Mouse (Mus musculus) gastrocnemius, postnatal 36 days (tissue): ENCODE measurements around the gene Syngr1. TPM values are rescaled to one million over a fixed set of nuclear protein-coding genes. Genes with fewer than 3 reads are reported as not detected.

Source experiments
- DNase-seq, 2 experiments: peaks; one replicate each; pipeline ENCODE4 v3.0.0; 2022
- intact Hi-C: fragments of 180-260 bp; cut with DNase I; formaldehyde crosslinking; loops from one replicate; pipeline ENCODE4 v1.15.1; 2025
- total RNA-seq, 2 experiments: library from RNA; stranded (reverse); gene quantifications; 2 replicates each; pipeline ENCODE4 v1.2.3; 2021

Gene Syngr1
- total RNA-seq, 2 experiments from 2014 or later: 36.2 to 42.2 TPM

DNA sequence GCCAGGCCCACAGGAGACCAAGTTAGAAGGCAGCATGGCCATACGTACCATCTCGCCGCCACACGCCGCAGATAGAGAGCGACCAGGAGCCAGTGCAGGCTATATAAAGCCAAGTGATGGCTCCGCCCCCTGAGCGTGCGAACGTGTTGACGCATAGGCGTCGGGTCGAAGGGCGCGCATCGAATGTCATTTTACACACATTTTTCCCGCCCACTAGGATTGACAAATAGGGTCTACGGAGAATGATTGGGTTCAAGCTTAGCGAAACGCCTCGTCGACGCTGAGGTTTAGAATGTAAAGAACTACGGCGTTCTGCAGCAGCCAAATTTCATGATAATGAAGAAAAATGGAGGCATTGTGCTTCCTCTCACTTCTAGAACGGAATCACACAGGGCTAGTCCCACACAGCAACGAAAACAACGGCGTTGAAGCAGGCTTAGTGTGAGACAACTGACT is 7.8 kb upstream of the Syngr1 start:
- intact Hi-C loops: no loop called here

DNA sequence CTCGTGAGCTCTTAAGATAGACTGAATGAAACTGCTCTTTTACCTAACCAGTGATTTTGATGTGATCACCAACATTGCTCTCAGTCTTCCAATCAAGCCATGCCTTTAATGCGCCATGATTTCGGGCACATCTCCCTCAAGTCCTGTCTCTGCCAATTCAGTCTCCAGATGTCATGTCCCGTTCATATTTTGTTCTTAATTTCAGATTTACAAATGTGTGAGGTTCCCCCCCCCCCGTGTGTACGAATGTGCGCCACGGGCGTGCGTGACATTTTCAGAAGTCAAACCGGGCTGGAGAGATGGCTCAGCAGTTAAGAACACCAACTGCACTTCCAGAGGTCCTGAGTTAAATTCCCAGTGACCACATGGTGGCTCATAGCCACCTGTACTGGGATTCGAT is 7.4 kb upstream of the Syngr1 start:
- intact Hi-C loops: no loop called here

More for the DNA sequence above, 7.8 kb upstream of the Syngr1 start:
- DNase-seq: peak; percentile 98

DNA sequence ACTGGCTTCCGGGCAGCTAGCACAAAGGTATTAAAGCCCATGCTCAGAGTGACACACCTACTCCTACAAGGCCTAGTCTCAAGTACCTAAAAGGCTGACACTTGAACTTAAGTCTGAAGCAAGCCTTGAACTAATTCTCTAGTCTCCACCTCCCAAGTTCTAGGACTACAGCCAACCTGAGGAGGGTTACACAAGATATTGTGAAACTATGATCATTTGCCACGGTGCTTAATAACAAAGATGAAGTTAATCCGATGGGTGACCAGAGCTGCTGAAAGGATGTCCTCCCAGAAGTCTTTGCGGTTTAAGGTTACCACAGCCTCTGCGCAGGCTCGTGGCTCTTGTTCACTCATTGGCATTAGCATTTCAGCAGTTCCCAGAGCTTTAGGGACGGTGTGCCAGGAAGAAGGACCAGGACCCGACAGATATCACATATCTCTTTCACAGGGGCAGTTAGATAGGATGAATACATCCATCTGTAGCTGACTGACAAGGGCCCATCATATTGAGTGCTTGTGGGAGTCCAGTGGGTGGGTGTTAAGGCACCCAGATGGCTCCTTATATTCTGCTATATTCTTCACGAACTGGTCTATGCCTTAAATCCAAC is 3.6 kb upstream of the Syngr1 start:
- DNase-seq: no peak
- intact Hi-C loops: no loop called here

More for the DNA sequence above, 7.4 kb upstream of the Syngr1 start:
- DNase-seq: no peak

DNA sequence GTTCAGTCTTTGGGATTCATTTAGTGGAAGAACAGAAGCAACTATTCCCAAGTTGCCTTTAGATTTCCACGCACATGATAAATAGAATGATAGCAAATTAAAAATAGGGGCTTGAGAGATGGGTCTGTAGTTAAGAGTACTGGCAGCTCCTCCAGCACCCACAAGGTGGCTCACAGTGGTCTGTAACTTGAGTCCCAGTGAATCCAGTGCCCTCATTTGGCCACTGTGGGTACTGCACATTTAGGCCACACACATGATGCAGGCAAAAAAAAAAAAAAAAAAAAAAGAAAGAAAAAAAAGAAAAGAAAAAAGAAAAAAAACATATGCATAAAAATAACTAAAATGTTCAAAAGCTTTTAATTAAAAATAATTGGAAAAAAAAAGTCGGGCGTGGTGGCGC is 2.5 kb upstream of the Syngr1 start:
- peak; percentile 80 to 88 for DNase-seq
- intact Hi-C loops: no loop called here

DNA sequence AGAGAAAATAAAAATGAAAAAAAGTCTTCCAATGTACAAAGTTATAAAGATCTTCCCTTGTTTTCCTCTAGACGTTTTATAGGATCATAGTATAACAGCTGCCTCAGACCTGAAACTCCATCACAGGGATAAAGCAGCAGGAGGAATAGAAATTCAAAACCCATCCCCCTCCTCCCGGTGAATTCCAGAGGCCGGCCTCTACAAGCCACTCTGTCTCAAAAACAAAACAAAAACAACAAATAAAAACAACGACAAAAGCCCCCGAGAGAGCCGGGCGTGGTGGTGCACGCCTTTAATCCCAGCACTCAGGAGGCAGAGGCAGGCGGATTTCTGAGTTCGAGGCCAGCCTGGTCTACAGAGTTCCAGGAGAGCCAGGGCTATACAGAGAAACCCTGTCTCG is 979 bp upstream of the Syngr1 start:
- intact Hi-C loops: loop anchor here (10.0 kb wide), 1 partner anchor 605 kb away; no protein-coding TSS in a partner anchor
- DNase-seq: no peak

DNA sequence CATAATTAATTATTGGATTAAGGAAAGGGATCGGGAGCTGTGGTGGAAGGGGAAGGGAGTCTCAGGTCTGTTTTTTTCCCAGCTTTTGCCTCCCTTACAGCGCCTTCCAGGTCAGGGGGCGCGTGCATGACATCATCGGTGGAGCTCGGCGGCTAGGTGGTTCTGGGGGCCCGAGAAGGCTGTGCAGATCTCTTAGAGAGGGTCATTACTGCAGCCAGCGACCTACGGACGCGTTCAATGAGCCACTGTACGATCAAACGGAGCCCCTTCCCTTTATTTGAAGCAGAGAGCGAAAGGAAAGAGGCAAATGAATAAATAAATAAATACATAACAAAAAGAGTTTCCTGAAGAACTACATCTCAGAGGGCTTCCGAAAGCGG is 403 bp upstream of the Syngr1 start:
- intact Hi-C loops: loop anchor here (10.0 kb wide), 1 partner anchor 604 kb away; no protein-coding TSS in a partner anchor

DNA sequence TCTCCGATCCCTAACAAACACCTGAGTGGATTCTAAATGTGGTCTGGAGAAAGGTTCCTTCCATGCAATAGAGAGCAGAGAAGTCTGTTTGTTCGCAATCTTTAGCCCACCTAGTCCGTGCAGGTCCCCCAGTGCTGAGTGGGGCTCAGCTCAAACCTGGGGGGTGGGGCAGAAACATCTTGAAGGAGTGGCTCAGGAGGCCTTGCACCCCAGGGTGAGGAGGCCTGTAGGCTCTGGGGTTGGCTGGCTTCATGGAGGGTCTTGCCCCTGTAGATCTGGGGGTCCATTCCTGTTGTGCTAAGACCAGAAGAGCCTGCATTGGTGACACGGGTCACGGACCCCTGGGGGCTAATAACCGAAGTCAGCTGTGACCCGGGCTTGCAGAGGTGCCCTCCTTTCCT is 907 bp downstream of the Syngr1 start:
- intact Hi-C loops: loop anchor here (10.0 kb wide), 1 partner anchor 603 kb away; no protein-coding TSS in a partner anchor
- DNase-seq: no peak

More for the DNA sequence above, 403 bp upstream of the Syngr1 start:
- no peak for DNase-seq

DNA sequence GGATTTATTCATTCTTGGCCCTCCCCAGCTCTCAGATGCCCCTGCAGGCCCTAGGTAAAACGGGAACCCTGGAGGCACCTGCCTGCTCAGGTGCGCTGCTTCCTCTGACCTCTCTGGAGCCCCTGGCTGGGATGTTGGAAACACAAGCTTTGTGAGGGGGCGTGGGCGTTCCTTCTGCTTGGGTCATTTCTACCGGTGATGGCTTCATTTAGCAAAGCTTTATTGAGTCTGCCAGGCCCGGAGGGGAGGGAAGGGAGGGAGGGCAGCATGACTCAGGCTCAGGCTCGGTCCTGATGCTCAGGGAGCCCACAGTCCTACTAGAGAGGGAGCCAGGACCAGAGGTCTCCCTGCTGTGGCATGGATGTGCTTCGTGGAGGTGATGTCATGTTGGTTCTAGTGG is 1.5 kb downstream of the Syngr1 start:
- intact Hi-C loops: loop anchor here (10.0 kb wide), 1 partner anchor 602 kb away; no protein-coding TSS in a partner anchor
- DNase-seq: no peak

DNA sequence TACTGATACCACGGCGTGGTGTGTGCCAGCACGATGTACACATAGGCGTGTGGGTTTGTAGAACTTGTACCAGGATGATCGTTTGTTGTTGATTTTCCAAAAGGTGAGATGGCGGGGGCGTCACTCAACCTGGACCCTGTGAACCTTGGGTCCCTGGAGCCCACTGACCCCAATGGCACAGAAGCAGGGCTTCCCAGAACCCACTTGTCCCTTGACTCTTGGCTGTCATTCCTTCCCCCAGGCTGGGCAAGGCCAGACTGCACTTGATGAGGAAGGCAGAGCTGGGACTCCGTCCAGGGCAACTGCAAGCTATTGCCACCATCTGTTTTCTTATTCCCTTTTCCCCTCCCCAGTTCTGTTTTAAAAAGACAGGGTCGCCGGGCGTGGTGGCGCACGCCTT is 3.1 kb downstream of the Syngr1 start:
- no peak for DNase-seq
- intact Hi-C loops: loop anchor here (10.0 kb wide), 1 partner anchor 601 kb away; no protein-coding TSS in a partner anchor

DNA sequence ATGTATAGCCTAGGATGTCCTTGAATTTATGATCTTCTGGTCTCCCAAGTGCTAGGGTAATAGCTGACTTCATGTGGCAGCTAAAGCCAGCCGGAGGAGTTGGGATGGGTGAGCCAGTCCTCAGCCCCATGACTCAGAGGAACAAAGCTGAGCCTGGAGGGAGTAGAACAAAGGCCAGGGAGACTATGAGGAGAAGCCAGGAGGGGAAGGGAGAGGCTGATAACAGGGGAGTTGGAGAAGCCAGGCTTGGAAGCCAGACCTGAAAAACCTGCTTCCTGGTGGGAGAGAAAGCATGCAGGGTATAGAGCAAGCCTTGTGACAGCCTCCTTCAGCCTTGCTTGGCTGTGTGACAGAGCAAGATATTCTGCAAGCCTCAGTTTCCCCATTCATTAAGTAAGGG is 4.5 kb downstream of the Syngr1 start:
- intact Hi-C loops: loop anchor here (5.0 to 10.0 kb wide), 2 partner anchors 37 to 599 kb away; partner anchors contain the start of gene Tab1
- no peak for DNase-seq

DNA sequence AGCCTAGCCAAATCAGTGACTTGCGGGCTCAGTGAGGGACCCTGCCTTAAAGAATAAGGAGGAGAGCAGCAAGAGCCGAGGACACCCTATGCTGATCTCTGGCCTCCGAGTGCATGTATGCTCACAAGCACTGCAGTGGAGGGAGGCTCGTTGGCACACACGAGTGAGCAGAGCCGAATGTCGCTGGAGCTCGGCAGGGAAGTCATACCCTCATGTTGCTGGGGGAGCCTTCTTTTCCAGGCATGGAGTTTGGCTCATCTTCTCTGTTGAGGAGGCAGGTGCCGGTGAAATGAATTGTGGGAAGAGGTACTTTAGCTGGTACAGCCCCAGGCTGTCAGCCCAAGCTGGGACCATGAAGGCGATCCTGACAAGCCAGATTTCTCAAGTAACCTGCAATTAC is 5.3 kb downstream of the Syngr1 start:
- intact Hi-C loops: loop anchor here (5.0 to 10.0 kb wide), 2 partner anchors 36 to 598 kb away; partner anchors contain the start of gene Tab1
- no peak for DNase-seq

DNA sequence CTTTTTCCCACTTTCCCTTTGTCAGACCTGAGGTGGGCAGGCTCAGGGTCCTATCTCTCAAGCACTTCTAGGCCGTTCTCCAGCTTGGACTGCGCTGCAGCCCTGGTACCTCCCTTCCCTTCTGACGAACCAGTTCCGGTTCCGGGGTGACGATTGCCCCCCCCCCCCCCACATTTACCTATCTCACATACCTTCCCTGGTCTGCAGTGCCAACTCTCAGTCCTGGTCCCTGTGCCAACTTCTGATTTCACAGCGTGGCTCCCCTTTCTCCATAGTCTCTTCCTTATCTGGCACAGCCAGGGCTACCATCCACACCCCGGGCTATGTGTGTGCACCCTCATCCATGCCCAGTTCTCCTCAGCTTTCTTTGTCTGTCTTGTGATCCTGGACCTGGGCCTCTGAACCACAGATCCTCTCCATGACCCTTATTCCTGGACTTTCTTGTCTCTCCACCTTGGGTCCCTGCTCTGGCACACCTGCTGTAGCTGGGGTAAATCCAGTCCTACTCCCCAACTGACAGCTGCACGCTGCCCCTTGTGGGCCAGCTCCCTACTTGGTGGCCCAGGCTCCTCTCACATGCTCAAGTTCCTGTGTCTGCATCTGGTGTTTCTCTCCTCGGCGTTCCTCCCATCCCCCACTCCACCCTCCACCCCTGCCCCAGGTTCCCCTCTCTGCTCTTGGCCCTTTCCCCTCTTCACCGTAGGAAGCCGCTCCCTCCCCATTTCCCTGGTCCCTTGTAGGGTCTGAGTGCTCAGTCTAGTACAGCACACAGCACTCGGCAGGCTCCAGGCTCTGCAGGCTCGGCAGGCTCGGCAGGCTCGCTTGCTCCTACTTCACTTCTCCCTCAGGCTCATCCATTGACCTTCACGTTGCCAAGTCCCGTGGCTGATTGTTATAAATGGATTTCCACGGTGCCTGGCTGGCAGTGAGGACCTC is 6.1 kb downstream of the Syngr1 start:
- no peak for DNase-seq
- intact Hi-C loops: loop anchor here (5.0 to 10.0 kb wide), 2 partner anchors 35 to 598 kb away; partner anchors contain the start of gene Tab1

DNA sequence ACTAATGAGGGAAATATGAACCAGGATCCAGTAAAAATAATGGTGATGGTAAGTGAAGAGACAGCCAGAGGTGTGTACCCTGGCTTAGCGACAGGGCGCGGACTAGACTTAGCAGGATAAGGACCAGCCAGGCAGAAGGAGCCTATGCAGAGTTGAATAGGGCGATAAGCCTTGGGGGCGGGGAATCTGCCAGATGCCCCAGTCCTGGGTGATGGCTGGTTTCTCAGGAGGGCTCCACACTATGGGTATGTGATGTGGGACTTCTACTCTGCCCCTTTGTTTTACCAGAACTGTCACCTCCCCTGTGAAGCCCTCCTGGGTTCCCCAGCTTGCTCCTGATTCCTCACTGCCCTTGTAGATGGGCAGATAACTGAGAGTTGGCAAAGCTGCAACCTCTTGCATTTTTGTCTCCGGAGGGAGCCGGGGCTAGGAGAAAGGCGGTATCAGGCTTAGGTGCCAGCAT is 6.9 kb downstream of the Syngr1 start:
- intact Hi-C loops: loop anchor here (5.0 to 10.0 kb wide), 2 partner anchors 34 to 597 kb away; partner anchors contain the start of gene Tab1
- DNase-seq: no peak

DNA sequence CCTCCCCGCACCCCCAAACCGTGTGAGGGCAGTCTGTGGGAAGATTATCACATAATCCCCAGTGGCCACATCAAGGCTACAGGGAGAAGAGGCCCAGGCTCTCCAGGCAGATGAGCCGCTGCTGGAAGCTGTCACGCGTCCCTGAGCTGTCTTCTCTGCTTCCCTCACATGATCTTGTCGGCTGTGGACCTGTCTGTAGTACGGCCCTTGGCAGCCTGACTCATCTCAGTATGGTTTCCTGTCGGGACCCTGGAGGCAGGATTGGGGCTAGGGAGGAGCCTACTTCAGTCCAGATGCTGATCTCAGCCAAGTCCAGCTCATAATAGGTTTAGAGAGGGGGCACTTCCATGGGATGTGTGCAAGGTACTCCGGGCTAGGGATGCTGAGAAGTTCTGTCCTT is 7.7 kb downstream of the Syngr1 start:
- intact Hi-C loops: loop anchor here (5.0 to 10.0 kb wide), 2 partner anchors 33 to 596 kb away; partner anchors contain the start of gene Tab1
- DNase-seq: no peak

DNA sequence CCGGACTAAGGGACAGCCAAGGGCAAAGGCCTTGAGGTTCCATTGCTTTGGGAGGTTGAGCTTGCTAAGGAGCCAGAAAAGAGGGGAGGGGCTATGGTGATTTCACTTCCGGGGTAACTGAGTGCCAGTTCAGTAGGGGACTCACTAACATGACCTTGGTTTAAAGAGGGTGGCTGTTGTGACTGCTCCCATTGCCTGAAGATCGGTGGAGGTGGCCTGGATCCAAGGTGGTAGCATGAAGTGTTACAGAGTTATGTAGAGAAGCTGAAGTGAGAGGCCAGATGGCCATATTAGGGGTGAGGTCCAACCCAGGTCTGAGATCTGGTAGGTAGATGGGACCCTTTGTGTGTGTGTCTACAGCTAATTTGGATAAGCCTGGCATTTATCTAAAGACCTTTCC is 8.3 kb downstream of the Syngr1 start:
- intact Hi-C loops: loop anchor here (5.0 to 10.0 kb wide), 2 partner anchors 33 to 595 kb away; partner anchors contain the start of gene Tab1
- DNase-seq: no peak

DNA sequence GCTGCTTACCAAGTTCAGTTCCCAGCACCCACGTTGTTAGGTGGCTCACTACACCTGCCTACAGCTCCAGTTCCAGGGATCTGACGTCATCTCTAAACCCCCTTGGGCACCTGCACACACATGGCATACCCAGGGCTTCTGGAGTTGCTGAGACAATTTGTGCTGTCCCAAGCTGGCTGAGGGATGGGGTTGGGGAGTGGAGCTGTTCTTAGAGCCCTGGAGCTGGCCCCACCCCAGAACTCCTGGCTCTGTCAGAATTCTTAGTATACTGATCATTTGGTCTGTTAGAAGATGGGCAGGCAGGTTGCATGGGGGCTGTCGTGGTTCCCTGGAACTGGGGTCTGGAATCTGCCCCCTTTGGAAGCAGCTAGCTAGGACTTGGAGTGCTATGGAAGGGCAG is 9.1 kb downstream of the Syngr1 start:
- DNase-seq: no peak

DNA sequence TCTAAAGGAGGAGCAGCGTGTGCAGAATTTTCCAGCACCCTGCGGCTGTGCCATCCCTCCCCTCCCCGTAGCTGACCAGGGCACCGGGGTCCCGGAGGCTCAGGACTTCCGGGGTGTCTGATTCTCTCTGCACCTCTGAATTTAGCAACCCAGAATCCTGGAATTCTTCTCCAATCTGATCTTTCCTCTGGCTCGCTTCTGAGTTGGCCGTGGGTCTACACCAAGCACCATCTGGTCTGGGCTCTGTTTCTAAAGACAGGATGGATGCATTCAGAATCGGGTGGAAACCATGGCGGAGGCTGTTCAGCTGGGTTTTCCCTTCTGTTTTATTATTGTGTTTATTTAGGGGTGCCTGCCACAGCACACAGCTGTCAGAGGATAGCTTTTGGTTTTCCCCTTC is 9.7 kb downstream of the Syngr1 start:
- no peak for DNase-seq
- intact Hi-C loops: no loop called here

More for the DNA sequence above, 9.1 kb downstream of the Syngr1 start:
- intact Hi-C loops: no loop called here

DNA sequence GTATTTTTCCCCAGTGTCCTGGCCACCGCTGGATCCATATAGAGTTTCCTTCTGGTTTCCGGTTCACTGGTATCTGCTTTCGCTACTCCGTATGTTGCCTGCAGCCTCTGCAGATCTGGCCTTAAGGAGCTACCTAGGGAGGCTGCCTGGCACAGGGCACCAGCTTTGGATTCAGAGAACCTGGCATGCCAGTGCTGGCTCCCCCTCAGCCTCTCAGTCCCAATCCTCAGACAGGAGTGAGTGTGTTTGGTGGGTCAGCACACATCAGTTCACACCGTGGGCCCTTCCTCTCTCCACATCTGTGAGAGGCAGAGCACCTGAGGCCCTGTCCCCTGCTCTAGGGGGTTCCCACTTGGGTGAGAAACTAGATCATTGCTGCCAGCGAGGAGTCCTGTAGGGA is 10.4 kb downstream of the Syngr1 start:
- intact Hi-C loops: no loop called here
- no peak for DNase-seq

DNA sequence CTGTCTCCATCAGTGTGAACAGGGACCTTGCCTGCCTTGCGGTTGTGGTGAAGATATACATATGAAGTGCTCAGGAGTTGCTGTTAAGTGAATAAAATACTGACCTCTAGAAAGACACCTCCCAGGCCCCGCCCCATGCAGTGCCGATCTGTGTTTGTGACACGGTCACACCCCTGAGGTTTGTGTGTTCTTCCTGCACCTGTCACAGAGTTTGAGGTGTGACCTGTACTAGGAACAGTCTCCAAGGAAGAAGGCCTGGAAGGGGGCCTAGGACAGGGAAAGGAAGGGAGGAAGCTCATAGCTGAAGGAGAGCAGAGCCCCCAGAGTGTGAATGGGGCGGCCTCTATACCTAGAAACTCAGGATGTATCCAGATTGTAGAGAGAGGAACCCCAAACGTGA is 11.4 kb downstream of the Syngr1 start:
- no peak for DNase-seq
- intact Hi-C loops: no loop called here

DNA sequence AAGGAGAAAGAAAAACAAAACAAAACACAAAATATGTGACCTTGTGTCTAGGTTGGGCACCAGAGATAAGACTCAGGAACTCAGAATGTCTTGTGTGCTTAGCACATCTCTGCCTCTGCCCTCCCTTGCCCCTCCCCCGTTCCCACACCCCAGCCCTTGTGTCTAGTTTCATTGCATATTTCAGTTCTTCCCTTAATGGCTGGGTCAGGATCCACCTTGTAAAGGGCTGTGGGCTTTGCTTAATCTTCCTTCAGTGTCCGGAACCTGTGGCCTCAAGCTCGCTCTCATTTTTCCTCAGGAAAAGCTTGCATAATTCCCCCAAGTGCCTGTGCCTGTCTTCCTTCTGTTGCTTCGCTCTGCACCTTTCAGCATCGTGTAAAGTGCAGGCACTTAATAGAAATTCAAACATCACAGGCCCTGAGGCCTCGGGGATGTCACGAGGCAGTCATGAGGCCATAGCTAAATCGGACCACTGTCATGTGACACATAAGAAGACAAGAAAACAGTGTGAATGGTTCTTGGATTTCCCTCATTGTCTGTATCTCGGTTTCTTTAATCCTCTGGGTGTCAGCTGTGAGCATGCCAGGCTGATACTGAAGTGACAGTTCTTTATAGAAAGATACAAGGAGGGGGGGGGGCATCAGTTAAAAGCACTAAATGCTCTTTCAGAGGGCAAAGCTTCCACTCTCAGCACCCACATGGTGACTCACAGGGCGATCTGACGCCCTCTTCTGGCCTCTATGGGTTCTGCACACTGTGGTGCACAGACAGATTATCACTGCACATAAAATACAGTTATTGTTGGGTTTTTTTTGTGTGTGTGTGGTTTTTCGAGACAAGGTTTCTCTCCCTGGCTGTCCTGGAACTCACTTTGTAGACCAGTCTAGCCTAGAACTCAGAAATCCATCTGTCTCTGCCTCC is 14.6 kb downstream of the Syngr1 start:
- DNase-seq: no peak
- intact Hi-C loops: no loop called here
